Mouse (Mus musculus): ENCODE results near the gene Ptges3l.
"Not testable (repeated sequence)": the region's sequence is repeated elsewhere in the genome, so short reads cannot be mapped to it uniquely, and the experiment has no call there.

- TF ChIP-seq CTCF (IDR thresholded peaks at IDR 0.05; ENCODE audit: low read depth, low read length); GATA1 (IDR thresholded peaks at IDR 0.05; ENCODE audit: borderline replicate concordance, low read length): not testable (repeated sequence)
These were observed 41.4 kb upstream of the Ptges3l start for GRCm38 (mm10) chr11:101466552-101466950.

Data from G1E (cell line).